Mouse (Mus musculus): ENCODE results near the gene Rab22a. TPM values are rescaled to one million over a fixed set of nuclear protein-coding genes. Genes with fewer than 3 reads are reported as not detected.

Rab22a gene
- total and polyA plus RNA-seq, 3 experiments: 5.9 to 16.9 (median 9.3) TPM

- H3K79me2 ChIP-seq (replicated peaks; ENCODE audit: control insufficient read depth, extremely low read depth, insufficient read depth, poor library complexity, severe bottlenecking): peaks cover 66% of the 10 kb centered on the region
- peaks cover 22 to 33% of the 10 kb centered on the region in 2 experiments for H3K4me1 ChIP-seq (ENCODE audit: control insufficient read depth in 1 of 2, insufficient read depth in 2 of 2)
- no peak for DNase-seq (ENCODE audit: extremely low read depth)
- H3K9ac ChIP-seq (ENCODE audit: insufficient read depth, low read depth): no peak overlapping the region
- in situ Hi-C loops (cut with MboI; ENCODE audit: low pct_ligation_motif_present, low pct_unique_long_range_greater_than_20kb, low sequenced_read_pairs) (no loop called here), dilution Hi-C loops (cut with MboI; ENCODE audit: extremely low pct_ligation_motif_present, extremely low pct_unique_long_range_greater_than_20kb, low sequenced_read_pairs) (no loop called here)
- H3K4me3 ChIP-seq (replicated peaks in 1 of 3; ENCODE audit: low read depth in 2 of 3, low read length in 2 of 3, poor library complexity in 1 of 3): no peak overlapping the region
- H3K9me3 ChIP-seq (replicated peaks; ENCODE audit: low read length): no peaks in the 10 kb centered on the region
- no peak overlapping the region for H3K27ac ChIP-seq (ENCODE audit: insufficient read depth, low read depth)
- no peaks in the 10 kb centered on the region for H3K27me3 ChIP-seq (replicated peaks)
- TF ChIP-seq SMC3 (IDR thresholded peaks at IDR 0.05; ENCODE audit: low read depth, low read length) (no peak), ZKSCAN1 (IDR thresholded peaks at IDR 0.05; ENCODE audit: borderline replicate concordance, low read depth, low read length) (no peak), CTCF (conservative IDR thresholded peaks at IDR 0.05 in 1 of 2, IDR thresholded peaks at IDR 0.05 in 1 of 2; ENCODE audit: low read depth in 2 of 2, low read length in 2 of 2) (no peak), NRF1 (IDR thresholded peaks at IDR 0.05; ENCODE audit: low read depth, low read length) (no peak), TCF12 (IDR thresholded peaks at IDR 0.05; ENCODE audit: low read depth, low read length) (no peak), MEF2A (IDR thresholded peaks at IDR 0.05; ENCODE audit: borderline replicate concordance, low read depth, low read length) (no peak), ZC3H11A (IDR thresholded peaks at IDR 0.05; ENCODE audit: low read depth, low read length) (no peak), ZMIZ1 (IDR thresholded peaks at IDR 0.05; ENCODE audit: low read depth, low read length) (no peak), NELFE (IDR thresholded peaks at IDR 0.05; ENCODE audit: low read depth, low read length) (no peak), E2F4 (IDR thresholded peaks at IDR 0.05; ENCODE audit: insufficient replicate concordance, low read depth, low read length) (no peak)
- H3K36me3 ChIP-seq (replicated peaks in 1 of 2; ENCODE audit: control insufficient read depth in 1 of 2, insufficient read depth in 1 of 2, low read length in 1 of 2): peaks cover 7 to 67% of the 10 kb centered on the region in 2 experiments
- no peak overlapping the region for H3K4me2 ChIP-seq (ENCODE audit: insufficient read depth, low read depth, poor library complexity, severe bottlenecking)
Measured at GRCm38 (mm10) chr2:173742744-173743143, 83.2 kb downstream of the Rab22a start.

GRCm38 (mm10) chr2:173744070-173744815 is 84.7 kb downstream of the Rab22a start:
- no peak overlapping the region for H3K9ac ChIP-seq (ENCODE audit: insufficient read depth, low read depth)
- in situ Hi-C loops (cut with MboI; ENCODE audit: low pct_ligation_motif_present, low pct_unique_long_range_greater_than_20kb, low sequenced_read_pairs) (no loop called here), dilution Hi-C loops (cut with MboI; ENCODE audit: extremely low pct_ligation_motif_present, extremely low pct_unique_long_range_greater_than_20kb, low sequenced_read_pairs) (no loop called here)
- no peaks in the 10 kb centered on the region for H3K9me3 ChIP-seq (replicated peaks; ENCODE audit: low read length)
- DNase-seq (ENCODE audit: extremely low read depth): no peak
- H3K27me3 ChIP-seq (replicated peaks): no peaks in the 10 kb centered on the region
- peaks cover 3 to 65% of the 10 kb centered on the region in 2 experiments for H3K36me3 ChIP-seq (replicated peaks in 1 of 2; ENCODE audit: control insufficient read depth in 1 of 2, insufficient read depth in 1 of 2, low read length in 1 of 2)
- H3K4me3 ChIP-seq (replicated peaks in 1 of 3; ENCODE audit: low read depth in 2 of 3, low read length in 2 of 3, poor library complexity in 1 of 3): no peak overlapping the region
- H3K27ac ChIP-seq (ENCODE audit: insufficient read depth, low read depth): no peak overlapping the region
- H3K4me2 ChIP-seq (ENCODE audit: insufficient read depth, low read depth, poor library complexity, severe bottlenecking): no peak overlapping the region
- peaks cover 56% of the 10 kb centered on the region for H3K79me2 ChIP-seq (replicated peaks; ENCODE audit: control insufficient read depth, extremely low read depth, insufficient read depth, poor library complexity, severe bottlenecking)
- TF ChIP-seq JUN (IDR thresholded peaks at IDR 0.05; ENCODE audit: insufficient read depth, low read depth, low read length): no peak
- no peak for TF ChIP-seq JUND (conservative IDR thresholded peaks at IDR 0.05; ENCODE audit: low read depth, low read length)
- TF ChIP-seq ELF1 (IDR thresholded peaks at IDR 0.05; ENCODE audit: low read depth, low read length): no peak
- TF ChIP-seq GABPA (IDR thresholded peaks at IDR 0.05; ENCODE audit: insufficient replicate concordance, low read depth, low read length): no peak
- no peak for TF ChIP-seq IRF4 (IDR thresholded peaks at IDR 0.05; ENCODE audit: low read depth, low read length)
- TF ChIP-seq USF1 (IDR thresholded peaks at IDR 0.05; ENCODE audit: low read depth, low read length): no peak
- no peak for TF ChIP-seq USF2 (conservative IDR thresholded peaks at IDR 0.05; ENCODE audit: low read depth, low read length)
- TF ChIP-seq MAX (IDR thresholded peaks at IDR 0.05; ENCODE audit: low read length): no peak
- no peak for TF ChIP-seq TBP (conservative IDR thresholded peaks at IDR 0.05; ENCODE audit: low read depth, low read length)
- TF ChIP-seq EP300 (IDR thresholded peaks at IDR 0.05; ENCODE audit: low read length): no peak
- no peak for TF ChIP-seq ZNF384 (IDR thresholded peaks at IDR 0.05; ENCODE audit: low read depth, low read length)
- no peak for TF ChIP-seq CHD2 (IDR thresholded peaks at IDR 0.05; ENCODE audit: low read length)
- no peak for TF ChIP-seq RCOR1 (conservative IDR thresholded peaks at IDR 0.05; ENCODE audit: low read depth, low read length)
- no peak for TF ChIP-seq SMC3 (IDR thresholded peaks at IDR 0.05; ENCODE audit: low read depth, low read length)
- no peak for TF ChIP-seq CTCF (conservative IDR thresholded peaks at IDR 0.05 in 1 of 2, IDR thresholded peaks at IDR 0.05 in 1 of 2; ENCODE audit: low read depth in 2 of 2, low read length in 2 of 2)
- no peak for TF ChIP-seq MAFK (IDR thresholded peaks at IDR 0.05; ENCODE audit: insufficient replicate concordance, low read length)
- no peak for TF ChIP-seq TCF12 (IDR thresholded peaks at IDR 0.05; ENCODE audit: low read depth, low read length)
- TF ChIP-seq ZKSCAN1 (IDR thresholded peaks at IDR 0.05; ENCODE audit: borderline replicate concordance, low read depth, low read length): no peak
- TF ChIP-seq NELFE (IDR thresholded peaks at IDR 0.05; ENCODE audit: low read depth, low read length): no peak
- TF ChIP-seq KAT2A (IDR thresholded peaks at IDR 0.05; ENCODE audit: insufficient replicate concordance, low read length): no peak
- H3K4me1 ChIP-seq (ENCODE audit: control insufficient read depth in 1 of 2, insufficient read depth in 2 of 2): peaks cover 11 to 21% of the 10 kb centered on the region in 2 experiments
